Mouse (Mus musculus) B cell, adult 2 months (primary cell): Measurements from ENCODE around the gene Itgb5.

Source experiments
- DNase-seq, 2 experiments: peaks; one replicate each; pipeline ENCODE4 v3.0.0; 2022

Gene Itgb5

DNA sequence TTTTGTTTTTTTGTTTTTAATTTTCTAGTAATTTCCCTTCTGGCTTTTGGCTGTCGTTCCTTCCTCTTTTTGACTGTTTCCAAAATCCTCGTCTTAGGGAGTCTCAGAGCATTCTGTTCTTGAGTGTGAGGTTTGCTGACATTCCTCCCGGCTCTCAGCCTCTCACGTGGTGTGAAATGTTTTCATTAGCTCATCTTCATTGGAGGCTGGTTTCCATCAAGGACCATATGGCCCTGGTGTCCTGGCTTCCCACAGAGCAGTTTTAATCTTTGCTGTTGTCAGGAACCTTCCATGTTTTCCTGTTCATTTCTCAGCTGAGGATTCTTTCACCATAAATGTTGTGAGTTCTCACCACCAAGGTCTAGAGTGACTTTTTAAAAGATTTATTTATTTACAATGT, 50.1 kb downstream of the Itgb5 start:
- DNase-seq: no peak

DNA sequence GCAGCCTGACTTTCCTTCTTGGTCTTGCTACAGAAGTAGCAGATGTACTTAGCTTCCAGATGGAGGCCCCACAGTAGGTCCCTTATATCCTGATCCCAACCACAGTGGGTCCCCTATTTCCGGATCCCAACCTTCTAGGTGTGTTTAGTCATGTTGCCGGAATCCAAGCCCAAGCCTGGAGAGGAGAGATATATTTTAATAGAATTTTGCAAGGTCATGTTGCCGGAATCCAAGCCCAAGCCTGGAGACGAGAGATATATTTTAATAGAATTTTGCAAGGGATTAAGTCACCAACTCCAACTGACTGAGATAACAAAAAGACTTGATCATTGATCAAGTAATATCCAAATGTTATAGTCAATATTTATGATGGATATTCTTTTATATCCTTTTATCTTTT, 51.3 kb downstream of the Itgb5 start:
- DNase-seq: no peak

DNA sequence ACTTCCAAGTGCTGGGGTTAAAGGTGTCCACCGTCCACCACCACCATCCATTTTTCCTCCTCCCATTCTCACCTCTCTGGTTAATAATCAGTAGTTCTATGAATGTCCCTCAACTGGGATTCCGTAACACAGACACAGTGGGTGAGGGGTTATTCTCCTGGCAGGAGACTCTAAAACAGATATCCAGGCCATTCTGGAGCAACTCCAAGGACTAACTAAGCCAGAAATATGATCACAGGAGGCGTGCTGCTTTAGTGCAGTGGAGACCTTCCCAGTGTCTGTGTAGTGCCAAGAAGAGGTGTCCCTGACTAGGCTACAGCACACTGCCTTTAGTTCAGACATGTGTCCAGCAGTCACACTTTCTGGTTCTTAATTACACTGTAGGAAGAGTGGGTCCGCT, 53.1 kb downstream of the Itgb5 start:
- DNase-seq: no peak

DNA sequence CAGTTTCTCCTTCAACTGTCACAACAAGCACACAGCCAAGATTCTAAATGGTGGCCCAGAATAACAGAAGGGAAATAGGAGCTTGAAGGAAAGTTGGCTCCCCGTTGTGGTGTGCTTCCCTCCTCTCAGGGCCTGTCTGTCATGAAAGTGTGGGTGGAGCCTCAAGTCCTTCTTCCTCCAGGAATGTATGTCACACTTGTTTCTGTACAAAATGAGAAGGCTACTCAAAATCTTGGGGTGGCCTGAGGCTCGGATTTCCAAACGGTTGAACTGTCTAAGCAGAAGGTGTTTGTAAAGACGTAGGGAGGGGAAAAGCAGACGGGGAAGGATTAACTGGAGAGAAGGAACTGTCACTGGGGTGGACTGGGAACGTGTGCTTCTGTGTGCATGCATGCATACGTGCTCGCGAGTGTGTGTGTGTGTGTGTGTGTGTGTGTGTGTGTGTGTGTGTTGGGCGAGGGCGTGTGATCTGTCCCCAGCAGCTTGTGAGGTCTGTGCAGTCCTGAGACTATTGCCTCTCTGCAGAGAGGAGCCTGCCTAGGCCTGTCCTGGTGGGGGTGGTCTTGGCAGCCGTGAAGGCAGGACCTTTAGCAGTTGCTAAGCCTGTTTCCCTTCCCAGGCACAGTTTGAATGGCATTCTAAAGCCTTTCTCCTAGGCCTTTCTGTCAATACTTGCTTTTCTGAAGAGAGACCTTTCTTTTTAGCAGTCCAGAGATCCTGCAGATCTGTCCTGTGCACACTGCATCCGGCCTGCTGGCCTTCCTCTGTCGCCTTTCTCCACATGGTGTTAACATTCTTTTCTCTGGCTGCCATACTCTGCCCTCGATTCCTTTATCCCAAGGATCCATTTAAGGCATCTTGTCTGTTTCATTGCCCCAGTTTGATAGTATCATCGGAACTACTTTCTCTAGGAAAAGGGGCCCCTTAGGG, 53.8 kb downstream of the Itgb5 start:
- no peak for DNase-seq

DNA sequence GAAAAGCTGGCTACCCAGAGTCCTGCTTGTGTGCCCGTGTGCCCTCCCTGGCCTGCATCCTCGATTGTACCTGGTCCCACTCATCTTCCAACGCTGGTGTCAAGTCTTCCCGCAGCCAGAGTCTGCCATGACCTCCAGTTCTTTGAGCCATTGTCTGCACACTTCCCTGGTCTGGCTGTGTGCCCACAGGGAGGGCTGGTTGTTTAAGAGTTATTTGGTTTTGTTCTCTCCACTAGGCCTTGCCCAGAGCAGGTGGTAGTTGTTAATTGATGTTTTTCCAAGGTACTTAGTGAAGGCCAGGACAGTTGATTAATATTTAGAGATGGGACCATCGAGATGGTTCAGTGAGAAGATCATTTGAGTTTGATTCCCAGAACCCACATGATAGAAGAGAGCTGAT, 54.7 kb downstream of the Itgb5 start:
- DNase-seq: no peak

DNA sequence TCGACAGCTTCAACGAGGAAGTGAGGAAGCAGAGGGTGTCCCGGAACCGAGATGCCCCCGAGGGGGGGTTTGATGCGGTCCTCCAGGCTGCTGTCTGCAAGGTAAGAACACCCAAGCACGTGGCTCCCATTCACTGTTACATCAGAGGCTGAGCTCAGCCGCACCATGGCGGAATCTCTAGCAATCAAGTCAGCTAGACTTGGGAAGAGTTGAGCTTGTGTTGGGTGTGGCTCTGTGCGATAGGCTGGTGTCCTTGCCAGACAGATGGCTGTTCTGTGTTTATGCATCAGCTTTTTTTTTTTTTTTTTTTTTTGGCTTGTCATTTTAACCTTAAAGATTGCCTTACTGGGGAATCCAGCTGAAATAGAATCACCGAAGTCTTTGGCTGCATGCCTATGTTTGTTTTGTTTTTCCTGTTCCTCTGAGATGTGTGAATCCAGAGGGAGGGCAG, 55.6 kb downstream of the Itgb5 start:
- DNase-seq: peak; percentile 53 to 57

DNA sequence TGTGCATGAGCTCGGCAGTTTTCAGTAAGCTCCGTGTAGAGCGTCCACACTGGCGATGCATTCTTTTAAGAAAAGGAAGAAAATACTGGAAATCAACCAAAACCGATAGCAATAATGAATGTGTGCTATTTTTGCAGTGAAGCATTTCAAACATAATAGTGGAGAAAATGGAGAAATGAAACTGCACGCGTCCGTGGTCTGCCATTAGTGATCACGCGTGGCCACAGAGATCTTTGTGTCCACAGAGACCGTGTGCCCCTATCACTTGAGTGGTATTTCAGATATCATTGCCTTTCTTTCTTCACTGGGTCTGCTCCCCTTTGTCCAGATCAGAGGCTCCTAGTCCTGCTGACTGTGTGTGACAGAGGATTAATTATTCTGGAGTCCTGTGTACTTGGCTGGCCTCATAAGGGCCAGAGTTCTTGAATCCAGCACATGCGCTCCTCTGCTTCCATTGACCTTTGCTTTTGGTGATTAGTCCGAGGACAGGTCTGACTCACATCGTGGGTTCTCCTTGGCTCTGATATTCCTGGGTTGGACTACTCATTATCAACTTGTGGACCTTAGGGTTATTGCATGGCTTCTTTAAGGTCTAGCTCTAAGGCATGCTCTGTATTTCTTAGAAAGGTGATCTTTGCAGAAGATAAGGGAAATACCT, 56.3 kb downstream of the Itgb5 start:
- peak; percentile 49 to 60 for DNase-seq

GRCm38 (mm10) chr16:33886665-33887064, 57.2 kb downstream of the Itgb5 start:
- DNase-seq: no peak

GRCm38 (mm10) chr16:33887981-33888380, 58.5 kb downstream of the Itgb5 start:
- no peak for DNase-seq

GRCm38 (mm10) chr16:33889000-33889607, 59.6 kb downstream of the Itgb5 start:
- DNase-seq: no peak

- no peak for DNase-seq
Observed at GRCm38 (mm10) chr16:33891099-33891498, 61.6 kb downstream of the Itgb5 start.

DNA sequence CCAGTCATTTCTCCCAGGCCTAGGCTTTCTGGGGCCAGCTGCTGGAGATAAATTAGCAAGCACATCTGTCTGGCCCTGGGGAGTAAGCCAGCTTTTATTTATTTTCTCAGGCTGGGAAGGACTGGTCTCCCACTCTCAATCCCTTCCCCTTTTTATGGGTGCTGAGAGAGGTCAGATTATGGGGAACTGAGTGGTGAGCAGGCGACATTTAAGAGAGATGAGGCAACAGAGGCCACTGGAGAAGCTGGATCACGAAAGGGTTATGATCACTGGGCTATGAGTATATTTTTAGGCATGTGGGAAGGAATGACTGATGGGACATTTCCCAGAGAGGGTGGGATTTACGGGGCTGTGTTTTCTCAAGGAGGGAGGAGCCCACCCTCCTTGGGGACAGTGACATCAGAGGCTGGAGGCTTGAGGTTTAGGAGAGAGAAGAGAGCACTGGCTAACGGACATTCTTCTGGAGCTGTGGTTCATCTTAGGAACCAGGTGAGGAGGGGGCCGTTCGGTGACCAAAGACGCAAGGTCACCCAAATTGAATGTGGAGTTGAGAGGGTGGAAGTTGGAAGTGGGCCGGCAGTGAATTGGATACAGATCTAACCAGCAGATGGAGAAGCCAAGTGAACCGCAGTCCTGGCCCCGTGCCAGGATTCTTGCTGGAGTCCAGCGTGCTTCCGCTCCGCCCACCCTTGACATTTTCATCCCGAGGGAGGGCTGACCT, 62.3 kb downstream of the Itgb5 start:
- peak; percentile 32 to 40 for DNase-seq

DNA sequence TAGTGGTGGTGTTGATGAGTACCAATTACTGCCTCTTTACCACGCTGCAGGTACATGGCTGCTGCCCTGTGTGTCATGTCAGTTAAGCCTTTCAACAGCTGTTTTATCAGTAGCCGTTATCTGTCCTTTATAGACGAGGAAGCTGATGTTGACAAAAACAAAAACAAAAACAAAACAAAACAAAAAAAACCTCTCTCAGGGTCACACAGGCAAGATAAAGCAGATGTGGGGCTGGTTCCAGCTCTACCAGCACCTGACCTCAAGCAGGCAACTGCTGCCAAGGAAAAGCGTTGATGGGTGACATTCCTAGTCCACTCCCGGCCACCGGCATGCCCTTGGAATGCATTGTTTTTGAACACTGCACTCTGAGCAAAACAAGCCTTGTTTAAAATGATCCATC, 63.1 kb downstream of the Itgb5 start:
- no peak for DNase-seq

GRCm38 (mm10) chr16:33893796-33894195, 64.3 kb downstream of the Itgb5 start:
- no peak for DNase-seq

- DNase-seq: no peak
Observed at GRCm38 (mm10) chr16:33894449-33894848, 65.0 kb downstream of the Itgb5 start.

DNA sequence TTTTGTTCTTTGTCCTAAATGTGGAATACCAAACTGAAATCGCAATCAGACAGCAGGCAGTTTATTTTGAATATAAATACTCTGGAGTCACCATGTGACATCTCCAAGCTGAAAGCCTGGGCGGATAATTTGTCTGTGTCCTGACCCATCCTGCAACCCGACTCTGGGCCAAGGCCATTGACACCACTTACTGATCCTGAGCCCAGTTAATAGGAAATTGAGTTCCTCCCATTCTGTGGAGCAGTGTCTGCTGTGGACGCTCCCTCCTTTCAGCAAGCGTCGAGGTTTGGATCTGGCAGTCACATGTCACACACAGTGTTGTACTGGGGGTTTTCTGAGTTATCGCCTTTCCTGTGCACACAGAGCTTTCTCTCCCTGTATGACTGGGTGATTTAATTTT, 66.2 kb downstream of the Itgb5 start:
- no peak for DNase-seq

DNA sequence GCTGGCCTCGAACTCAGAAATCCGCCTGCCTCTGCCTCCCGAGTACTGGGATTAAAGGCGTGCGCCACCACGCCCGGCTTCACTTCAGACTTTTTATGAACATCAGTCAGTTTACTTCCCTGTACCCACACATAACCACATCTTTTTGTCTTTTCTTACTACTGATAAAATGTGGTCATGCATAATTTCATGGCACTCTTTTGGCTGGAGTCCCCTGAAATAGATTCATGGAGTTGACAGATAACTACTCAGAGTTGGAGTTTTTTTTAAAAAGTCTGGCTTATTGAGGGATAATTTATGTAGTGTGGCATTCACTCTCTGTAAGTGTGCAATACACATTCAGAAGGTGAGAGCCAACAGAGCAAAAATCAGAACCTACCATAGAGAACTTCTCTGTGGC, 67.3 kb downstream of the Itgb5 start:
- no peak for DNase-seq

GRCm38 (mm10) chr16:33903664-33904441, 74.4 kb downstream of the Itgb5 start:
- DNase-seq: no peak

DNA sequence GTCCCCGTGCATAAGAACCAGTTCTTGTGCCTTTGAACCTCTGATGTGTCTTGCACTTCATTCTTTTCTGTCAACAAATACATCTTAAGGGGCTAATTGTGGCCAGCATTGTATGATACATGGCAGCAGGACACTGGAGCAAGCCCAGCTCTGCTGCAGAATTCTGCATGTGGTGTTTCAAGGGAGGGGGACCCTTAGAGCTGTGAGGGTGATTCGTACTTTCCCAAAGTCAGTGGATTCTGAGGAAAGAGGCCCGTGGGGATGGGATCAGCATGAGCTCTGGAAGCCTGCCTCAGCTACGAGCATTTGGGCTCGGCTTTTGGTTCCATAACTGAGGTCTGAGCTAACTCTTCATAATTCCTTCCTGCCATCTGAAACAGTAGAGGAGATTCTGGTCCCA, 75.1 kb downstream of the Itgb5 start:
- DNase-seq: no peak

DNA sequence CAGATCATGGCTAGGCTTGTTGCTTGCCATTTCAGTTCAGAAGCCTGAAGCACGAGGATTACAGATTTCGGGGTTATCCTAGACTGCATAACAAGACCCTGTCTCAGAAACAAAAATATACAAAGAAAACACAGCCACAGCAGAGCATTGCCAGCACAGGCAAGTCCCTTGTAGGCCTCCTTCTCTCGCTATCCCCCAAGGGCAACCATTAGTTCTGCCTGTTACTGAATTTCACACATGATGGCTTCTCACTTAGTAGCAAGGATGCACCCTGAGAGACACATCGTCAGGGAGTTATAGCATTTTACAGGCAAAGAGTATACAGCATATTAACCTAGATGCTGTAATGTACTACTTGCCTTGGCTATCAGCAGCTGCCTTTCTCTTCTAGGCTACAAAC, 78.8 kb downstream of the Itgb5 start:
- no peak for DNase-seq

DNA sequence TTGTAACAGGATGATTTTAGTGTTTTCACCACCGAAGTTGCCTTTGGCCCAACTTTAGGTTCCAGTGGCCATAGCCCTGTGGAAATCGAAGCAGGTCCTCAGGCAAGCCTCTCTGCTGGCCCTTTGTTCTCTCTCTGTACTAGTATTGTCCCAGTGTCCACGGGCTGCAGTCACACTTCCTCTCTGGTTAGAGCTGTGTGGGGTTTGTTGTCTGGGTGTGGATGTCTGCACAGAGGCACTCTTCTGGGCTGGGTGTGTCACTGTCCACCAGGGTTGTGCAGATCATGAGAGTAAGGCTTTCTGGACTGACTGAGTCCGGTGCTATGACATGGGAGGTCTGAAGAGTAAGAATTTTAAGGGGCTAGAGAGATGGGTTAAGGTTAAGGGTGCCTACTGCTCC, 85.5 kb downstream of the Itgb5 start:
- DNase-seq: no peak
